Mouse (Mus musculus) embryonic facial prominence, embryonic 11.5 days (tissue): ENCODE data around the gene Rapgef4. TPM values are rescaled to one million over a fixed set of nuclear protein-coding genes. Genes with fewer than 3 reads are reported as not detected.

Experiments
- ATAC-seq: fragments of 200-750 bp; cut with Nextera tagmentation; replicated peaks from 2 replicates; pipeline ENCODE4 v1.8.0; 2017; ENCODE audit warnings: low read depth; ENCODE audit not compliant: insufficient number of reproducible peaks, low FRiP score, low TSS enrichment
- DNase-seq: peaks from one replicate; pipeline ENCODE4 v3.0.0-alpha.2; 2015; ENCODE audit warnings: low spot score
- H3K27ac ChIP-seq: fragments of 300-500 bp; sonication (generic); replicated peaks from 2 replicates; pipeline ENCODE4 v1.5.1; 2014; ENCODE audit warnings: mild to moderate bottlenecking, low read depth, low read length, control low read depth
- H3K27me3 ChIP-seq: fragments of 300-500 bp; sonication (generic); 2 replicates; pipeline ENCODE4 v1.6.1; 2014; ENCODE audit warnings: mild to moderate bottlenecking, low read length, moderate library complexity, mixed read lengths; ENCODE audit not compliant: control insufficient read depth, insufficient read depth
- H3K36me3 ChIP-seq: fragments of 300-500 bp; sonication (generic); replicated peaks from 2 replicates; pipeline ENCODE4 v1.6.1; 2014; ENCODE audit warnings: low read depth, mild to moderate bottlenecking, low read length, moderate library complexity, mixed read lengths; ENCODE audit not compliant: control insufficient read depth, insufficient read depth
- H3K4me1 ChIP-seq: fragments of 300-500 bp; sonication (generic); 2 replicates; pipeline ENCODE4 v1.6.1; 2014; ENCODE audit warnings: low read length, mixed read lengths; ENCODE audit not compliant: control insufficient read depth, insufficient read depth
- H3K4me2 ChIP-seq: fragments of 300-500 bp; sonication (generic); 2 replicates; pipeline ENCODE4 v1.6.1; 2014; ENCODE audit warnings: low read depth, mild to moderate bottlenecking, control low read depth, low read length, moderate library complexity
- H3K4me3 ChIP-seq: fragments of 300-500 bp; sonication (generic); 2 replicates; pipeline ENCODE4 v1.5.1; 2014; ENCODE audit warnings: low read depth, low read length, control low read depth
- H3K9ac ChIP-seq: fragments of 300-500 bp; sonication (generic); replicated peaks from 2 replicates; pipeline ENCODE4 v1.6.1; 2014; ENCODE audit warnings: mild to moderate bottlenecking, control low read depth, low read length
- H3K9me3 ChIP-seq: fragments of 300-500 bp; sonication (generic); replicated peaks from 2 replicates; pipeline ENCODE4 v1.6.1; 2016; ENCODE audit warnings: mild to moderate bottlenecking, low read length, inconsistent platforms, mixed read lengths; ENCODE audit not compliant: control insufficient read depth
- WGBS: fragments of 180-500 bp; shearing (Covaris S2); extraction: QIAGEN DNeasy Blood & Tissue Kit; methylation state at CpG from one replicate; pipeline ENCODE4 v1.1.7; 2014; 5-methylcytosine and 5-hydroxymethylcytosine counted together
- polyA plus RNA-seq: library from polyadenylated mRNA; unstranded; fragments of >200 nt; fragmentation: Nextera tagmentation; extraction: Ambion mirVana; gene quantifications from 2 replicates; pipeline ENCODE4 v1.2.1, GENCODE M21; 2014

The Rapgef4 gene
- polyA plus RNA-seq, 1 experiment from 2014 or later: 3.6 TPM

DNA sequence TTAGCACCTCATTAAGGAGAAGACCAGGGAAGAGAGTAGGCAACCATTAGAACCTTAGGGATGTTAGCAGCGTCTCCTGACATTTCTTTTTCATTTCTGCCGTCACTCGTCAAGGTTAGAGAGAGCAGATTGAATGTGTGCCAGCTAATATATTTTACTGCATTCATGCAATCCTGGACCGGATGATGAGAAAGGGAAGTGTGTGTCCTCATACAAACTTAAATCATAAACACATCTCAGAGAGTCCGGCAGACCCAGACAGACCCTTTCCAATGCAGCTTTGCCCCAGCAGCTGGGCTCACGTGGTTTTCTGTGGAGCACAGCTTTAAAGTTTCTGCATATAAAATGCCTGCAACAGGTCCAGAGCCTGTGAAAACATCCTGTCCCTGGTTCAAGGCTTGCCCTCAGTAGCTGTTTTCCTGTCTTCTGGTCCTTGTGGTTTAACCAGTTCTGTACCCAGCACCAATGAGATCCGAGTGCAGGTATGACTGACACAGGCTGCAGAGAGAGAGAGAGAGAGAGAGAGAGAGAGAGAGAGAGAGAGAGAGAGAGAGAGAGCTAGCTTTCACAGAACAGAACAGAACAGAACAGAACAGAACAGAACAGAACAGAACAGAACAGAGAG, 163.6 kb downstream of the Rapgef4 start:
- Histone ChIP-seq H3K4me3 (no peak overlapping the region), H3K27ac (no peak overlapping the region), H3K36me3 (no peaks in the 10 kb centered on the region), H3K4me1 (no peaks in the 10 kb centered on the region), H3K4me2 (no peak overlapping the region), H3K9me3 (no peaks in the 10 kb centered on the region), H3K9ac (no peak overlapping the region), H3K27me3 (no peaks in the 10 kb centered on the region)
- DNase-seq (no peak), ATAC-seq (no peak)
- 75% methylated on average over 7 of the region's 7 CpGs for WGBS

DNA sequence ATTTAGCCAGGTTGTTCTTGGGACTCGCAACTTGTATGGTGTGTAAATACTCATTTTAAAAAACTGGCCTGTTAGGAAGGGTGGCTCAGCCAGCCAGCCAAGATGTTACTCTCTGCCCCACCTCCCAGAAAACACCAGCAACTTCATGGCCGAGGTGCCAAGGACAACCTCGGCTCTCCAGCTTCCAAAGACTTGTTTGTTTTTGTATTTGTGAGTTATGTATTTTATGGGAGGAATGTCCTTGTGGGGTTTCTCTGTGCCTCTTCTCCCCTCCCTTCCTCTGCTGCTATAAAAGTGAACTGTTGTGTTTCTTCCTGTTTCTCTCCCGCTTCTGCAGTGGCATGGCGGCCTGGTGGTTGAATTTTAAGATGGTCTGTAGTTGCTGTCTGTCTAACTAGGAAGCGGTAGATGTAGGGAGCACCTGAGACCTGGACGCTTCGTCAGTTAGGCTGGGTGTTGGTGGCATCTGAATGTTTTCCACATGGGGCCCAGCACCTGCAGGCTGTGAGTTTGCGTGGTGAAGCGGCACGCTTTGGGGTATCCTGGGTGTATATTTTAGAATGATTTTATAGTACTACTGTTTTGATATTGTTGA, 164.3 kb downstream of the Rapgef4 start:
- Histone ChIP-seq H3K36me3 (no peaks in the 10 kb centered on the region), H3K4me2 (no peak overlapping the region), H3K9ac (no peak overlapping the region), H3K9me3 (no peaks in the 10 kb centered on the region), H3K4me3 (no peak overlapping the region), H3K27ac (no peak overlapping the region), H3K4me1 (no peaks in the 10 kb centered on the region), H3K27me3 (no peaks in the 10 kb centered on the region)
- no peak for ATAC-seq
- no peak for DNase-seq
- WGBS: 86% methylated on average over 11 of the region's 11 CpGs

DNA sequence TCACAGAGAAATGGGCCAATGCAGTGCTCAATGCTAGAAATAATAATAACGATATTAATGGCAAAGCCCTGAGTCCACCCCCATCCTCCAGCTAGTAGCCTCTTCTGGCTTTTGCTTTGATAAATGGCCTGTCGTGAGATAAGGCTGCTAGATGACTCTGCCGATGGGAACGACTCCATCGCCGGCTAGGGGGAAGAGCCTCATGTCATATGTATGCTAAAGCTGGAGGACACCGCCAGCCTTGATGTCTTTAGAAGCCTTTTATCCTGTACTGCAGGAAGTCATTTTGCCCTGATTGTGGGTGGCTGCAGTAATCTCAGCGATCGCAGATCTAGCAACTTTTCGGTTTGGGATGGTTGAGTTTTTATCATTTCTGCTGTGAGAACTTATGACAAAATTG, 165.0 kb downstream of the Rapgef4 start:
- ATAC-seq (no peak), DNase-seq (no peak)
- no peak overlapping the region for H3K27ac ChIP-seq
- no peaks in the 10 kb centered on the region for H3K27me3 ChIP-seq
- H3K4me1 ChIP-seq: no peaks in the 10 kb centered on the region
- H3K9ac ChIP-seq: no peak overlapping the region
- H3K4me3 ChIP-seq: no peak overlapping the region
- H3K36me3 ChIP-seq: no peaks in the 10 kb centered on the region
- H3K4me2 ChIP-seq: no peak overlapping the region
- WGBS: 83% methylated on average over 10 of the region's 10 CpGs
- no peaks in the 10 kb centered on the region for H3K9me3 ChIP-seq

DNA sequence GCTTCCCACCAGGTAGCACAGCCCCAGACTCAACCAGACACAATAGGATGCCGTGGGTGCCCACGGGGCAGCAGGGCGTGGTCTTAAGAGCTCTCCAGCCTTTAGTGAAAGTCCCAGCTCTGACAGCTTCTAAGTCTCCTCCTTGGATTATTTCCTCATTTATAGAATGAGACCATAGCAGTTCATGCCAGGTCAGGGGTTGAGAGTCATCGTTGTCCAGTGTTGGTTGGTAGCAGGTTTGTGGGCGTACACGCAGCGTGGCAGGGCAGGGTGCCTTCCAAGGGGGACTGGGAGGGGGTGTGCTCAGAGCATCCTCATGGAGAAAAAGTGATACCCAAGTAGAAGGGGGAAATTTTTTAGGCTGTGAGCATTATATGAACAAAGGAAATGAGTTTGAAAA, 166.2 kb downstream of the Rapgef4 start:
- Histone ChIP-seq H3K27me3 (no peaks in the 10 kb centered on the region), H3K4me2 (no peak overlapping the region), H3K27ac (no peak overlapping the region), H3K9ac (no peak overlapping the region), H3K4me3 (no peak overlapping the region), H3K4me1 (no peaks in the 10 kb centered on the region), H3K36me3 (no peaks in the 10 kb centered on the region), H3K9me3 (no peaks in the 10 kb centered on the region)
- DNase-seq (no peak), ATAC-seq (no peak)
- 91% methylated on average over 7 of the region's 7 CpGs for WGBS

DNA sequence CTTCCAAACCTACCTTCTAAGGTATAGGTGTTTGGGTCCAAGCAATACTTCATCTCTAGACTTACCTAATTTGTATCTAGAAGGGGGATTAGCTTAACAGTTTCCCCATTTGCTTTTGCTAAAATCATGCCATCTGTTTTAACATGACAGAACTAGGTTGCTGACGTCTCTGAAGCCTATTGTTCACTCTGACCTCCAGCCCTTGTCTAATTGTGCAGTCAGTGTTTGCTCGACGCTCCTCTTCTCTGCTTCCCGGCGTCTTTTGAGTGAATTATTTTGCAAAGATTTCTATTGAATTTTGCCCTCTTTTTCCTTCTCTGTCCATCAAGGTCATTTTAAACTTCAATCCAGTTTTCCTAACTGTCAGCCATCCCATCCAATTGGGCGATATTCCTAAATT, 166.7 kb downstream of the Rapgef4 start:
- Histone ChIP-seq H3K9ac (no peak overlapping the region), H3K36me3 (no peaks in the 10 kb centered on the region), H3K4me3 (no peak overlapping the region), H3K4me2 (no peak overlapping the region), H3K4me1 (no peaks in the 10 kb centered on the region), H3K27ac (no peak overlapping the region), H3K27me3 (no peaks in the 10 kb centered on the region), H3K9me3 (no peaks in the 10 kb centered on the region)
- no peak for DNase-seq
- WGBS: 42% methylated on average over 6 of the region's 6 CpGs
- ATAC-seq: no peak

DNA sequence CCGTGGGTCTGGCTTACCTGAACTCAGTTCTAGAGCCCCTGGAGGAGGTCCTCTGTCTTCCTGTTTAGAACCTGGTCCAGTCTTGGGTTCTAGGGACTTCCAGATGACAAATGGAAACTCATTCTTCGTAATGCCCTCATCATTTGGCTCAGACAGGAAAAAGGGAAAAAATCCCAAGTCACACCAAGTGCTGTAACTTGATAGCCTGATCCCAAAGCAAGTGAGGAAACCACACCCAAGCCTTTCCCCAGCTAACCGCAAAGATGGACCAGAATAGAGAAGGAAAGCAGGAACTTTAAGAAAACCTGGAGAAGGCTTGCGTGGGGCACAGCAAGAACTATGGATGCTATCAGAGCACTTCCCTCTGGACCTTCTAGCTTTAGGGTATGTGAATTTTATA, 167.6 kb downstream of the Rapgef4 start:
- no peaks in the 10 kb centered on the region for H3K27me3 ChIP-seq
- H3K9ac ChIP-seq: no peak overlapping the region
- no peak overlapping the region for H3K27ac ChIP-seq
- DNase-seq (peak; percentile 13), ATAC-seq (no peak)
- no peaks in the 10 kb centered on the region for H3K9me3 ChIP-seq
- no peak overlapping the region for H3K4me3 ChIP-seq
- no peak overlapping the region for H3K4me2 ChIP-seq
- H3K36me3 ChIP-seq: no peaks in the 10 kb centered on the region
- WGBS: 35% methylated on average over 4 of the region's 4 CpGs
- no peaks in the 10 kb centered on the region for H3K4me1 ChIP-seq

DNA sequence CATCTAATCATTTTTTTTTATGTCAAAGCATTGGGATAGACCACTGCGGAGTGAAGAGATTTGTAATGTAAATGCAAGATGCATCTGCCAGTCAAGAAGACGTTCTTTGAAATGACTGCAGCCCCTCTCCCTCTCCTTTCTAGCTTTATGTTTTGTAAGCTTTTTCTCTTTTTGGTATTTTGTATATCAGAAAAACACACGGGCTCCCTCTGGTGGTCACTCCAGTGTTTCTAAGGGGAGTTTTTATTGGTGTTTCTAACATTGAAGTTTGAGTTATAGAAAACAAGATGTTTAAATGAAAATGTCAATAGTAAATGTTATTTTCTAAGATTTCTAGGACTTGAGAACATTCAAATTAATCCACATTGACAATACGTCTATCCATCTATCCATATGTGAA, 168.0 kb downstream of the Rapgef4 start:
- Histone ChIP-seq H3K4me3 (no peak overlapping the region), H3K9me3 (no peaks in the 10 kb centered on the region), H3K36me3 (no peaks in the 10 kb centered on the region), H3K27me3 (no peaks in the 10 kb centered on the region), H3K27ac (no peak overlapping the region), H3K9ac (no peak overlapping the region), H3K4me1 (no peaks in the 10 kb centered on the region), H3K4me2 (no peak overlapping the region)
- DNase-seq (peak; percentile 85), ATAC-seq (no peak)
- 30% methylated on average over 4 of the region's 4 CpGs for WGBS

DNA sequence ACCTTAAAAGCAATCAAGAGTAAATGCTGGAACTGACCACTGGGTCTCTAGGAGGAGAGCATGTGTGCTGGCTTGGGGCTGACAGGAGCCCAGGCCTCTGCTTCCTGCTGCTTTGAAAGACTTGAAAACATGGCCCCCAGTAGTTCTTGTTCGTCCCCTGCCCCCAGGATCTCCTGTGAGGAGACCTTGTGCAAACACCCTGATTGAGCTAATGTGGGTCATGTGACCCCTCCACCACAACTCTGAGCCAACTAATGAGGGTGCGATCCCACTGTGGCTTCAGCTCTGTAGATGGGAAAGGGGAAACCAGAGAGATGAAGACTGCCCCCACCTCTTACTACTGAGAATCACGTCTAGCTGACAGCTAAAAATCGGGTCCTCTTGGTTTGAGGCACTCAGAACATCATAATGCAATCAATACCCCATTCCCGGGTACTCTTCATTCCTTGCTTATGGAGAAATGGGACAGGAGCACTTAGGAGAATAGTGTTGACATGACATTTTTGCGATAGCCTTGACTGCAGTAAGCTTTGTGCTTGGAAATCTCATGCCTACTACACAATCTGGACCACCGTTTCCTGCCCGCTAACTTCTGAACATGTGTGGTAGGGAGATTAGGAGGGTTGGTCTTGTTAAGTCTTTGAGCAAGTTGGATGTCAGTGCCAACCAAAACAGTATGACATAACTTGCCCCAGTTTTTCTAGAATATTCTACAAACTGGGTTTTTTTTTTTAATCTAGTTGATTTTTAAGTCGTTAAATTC, 170.9 kb downstream of the Rapgef4 start:
- no peak overlapping the region for H3K27ac ChIP-seq

More for the DNA sequence above, 170.9 kb downstream of the Rapgef4 start:
- no peak for DNase-seq
- Histone ChIP-seq H3K27me3 (no peaks in the 10 kb centered on the region), H3K4me3 (no peak overlapping the region), H3K4me2 (no peak overlapping the region), H3K4me1 (no peaks in the 10 kb centered on the region), H3K9ac (no peak overlapping the region), H3K36me3 (no peaks in the 10 kb centered on the region), H3K9me3 (no peaks in the 10 kb centered on the region)
- ATAC-seq: no peak
- WGBS: 80% methylated on average over 9 of the region's 9 CpGs
